20 mouse cellular contexts compared by ENCODE assay signal in genomic region chr11:21166495-21167096, GRCm38 (mm10).
DNase-seq lines count a peak whose midpoint lies in the region; ATAC-seq and TF ChIP-seq lines count a peak whose summit lies in the region.
"Had no signal": no experiment of that assay in that cellular context is flagged by ENCODE, and none has a peak within 500 bp of the region (broad histone marks: within the 10 kb centered on the region; RNA-seq: fewer than 3 reads in every experiment).

No protein-coding gene starts in this region.

- H3K27me3 ChIP-seq in G1E (ENCODE audit: insufficient read depth, low read length): 0 out of 2 replicates have a peak, but pooled peaks cover 2% of the 10 kb centered on the region
- no peaks in the 10 kb centered on the region for H3K27me3 ChIP-seq in liver, embryonic 12.5 days (replicated peaks)
- H3K27me3 ChIP-seq: forebrain, embryonic 15.5 days; heart, embryonic 12.5 days; hindbrain, embryonic 15.5 days; limb, embryonic 12.5 days; neural tube, embryonic 15.5 days; Patski; stomach, embryonic 15.5 days had no signal

- DNase-seq in G1E (ENCODE audit: low spot score): peak; percentile 5
- DNase-seq in c-Kit-positive CD71-positive TER-119-negative erythroid progenitor cells, embryonic 14.5 days (ENCODE audit: low read depth): peak; percentile 53
- DNase-seq in left cerebral cortex, adult 11 months (ENCODE audit: low spot score): no peak
- no peak for DNase-seq in urinary bladder, postnatal 14 days (ENCODE audit: low spot score)
- no peak for DNase-seq in layer of hippocampus, postnatal 14 days (ENCODE audit: low spot score in 2 of 2)
- DNase-seq: cerebellum, postnatal 14 days; gastrocnemius, postnatal 36 days; kidney, adult 8-10 months; kidney, postnatal 25 days; spleen, adult 18-20 months had no signal

- H3K9me3 ChIP-seq in G1E (replicated peaks): peaks cover 14% of the 10 kb centered on the region
- H3K9me3 ChIP-seq in liver, embryonic 12.5 days (replicated peaks): no peaks in the 10 kb centered on the region; the same call in 1 of the 2 replicates
- H3K9me3 ChIP-seq: forebrain, embryonic 15.5 days; hindbrain, embryonic 15.5 days; neural tube, embryonic 15.5 days; stomach, embryonic 15.5 days had no signal

- WGBS in liver, embryonic 12.5 days (ENCODE audit: insufficient replicate concordance): 22% methylated on average over 2 of the region's 2 CpGs

- no peak overlapping the region for H3K27ac ChIP-seq in liver, embryonic 12.5 days
- H3K27ac ChIP-seq: forebrain, embryonic 15.5 days; hindbrain, embryonic 15.5 days; limb, embryonic 12.5 days; neural tube, embryonic 15.5 days; stomach, embryonic 15.5 days had no signal

- no peak overlapping the region for H3K9ac ChIP-seq in liver, embryonic 12.5 days
- H3K9ac ChIP-seq: forebrain, embryonic 15.5 days; heart, embryonic 12.5 days; hindbrain, embryonic 15.5 days; limb, embryonic 12.5 days; neural tube, embryonic 15.5 days; stomach, embryonic 15.5 days had no signal

- ATAC-seq in G1E (ENCODE audit: extremely low read depth, insufficient number of reproducible peaks, low FRiP score, poor library complexity, severe bottlenecking): peak; percentile 83
- ATAC-seq in liver, embryonic 12.5 days: peak; percentile 83
- peak; percentile 73 for ATAC-seq in megakaryocyte-erythroid progenitor cell, adult 5-6 weeks (replicated peaks; ENCODE audit: low FRiP score, low TSS enrichment, poor library complexity, severe bottlenecking)
- ATAC-seq: forebrain, embryonic 15.5 days; Patski had no signal

- TF ChIP-seq CTCF in G1E (IDR thresholded peaks at IDR 0.05; ENCODE audit: low read depth, low read length): no peak

- H3K4me1 ChIP-seq in G1E (ENCODE audit: insufficient read depth, low read depth, low read length): peaks cover 53% of the 10 kb centered on the region
- peaks cover 22% of the 10 kb centered on the region for H3K4me1 ChIP-seq in liver, embryonic 12.5 days
- H3K4me1 ChIP-seq: stomach, embryonic 15.5 days had no signal

- H3K4me3 ChIP-seq in G1E (ENCODE audit: low read depth, low read length): no peak overlapping the region; the same call in 1 of the 2 replicates
- no peak overlapping the region for H3K4me3 ChIP-seq in liver, embryonic 12.5 days
- H3K4me3 ChIP-seq: forebrain, embryonic 15.5 days; heart, embryonic 12.5 days; hindbrain, embryonic 15.5 days; limb, embryonic 12.5 days; neural tube, embryonic 15.5 days; stomach, embryonic 15.5 days had no signal

- peak overlapping the region; percentile 5; the same call in 1 of the 2 replicates for H3K4me2 ChIP-seq in liver, embryonic 12.5 days
- H3K4me2 ChIP-seq: forebrain, embryonic 15.5 days; heart, embryonic 12.5 days; hindbrain, embryonic 15.5 days; limb, embryonic 12.5 days; midbrain, embryonic 11.5 days; neural tube, embryonic 15.5 days; stomach, embryonic 15.5 days had no signal

- H3K36me3 ChIP-seq in G1E (replicated peaks): no peaks in the 10 kb centered on the region
- H3K36me3 ChIP-seq in liver, embryonic 12.5 days: no peaks in the 10 kb centered on the region
- H3K36me3 ChIP-seq: forebrain, embryonic 15.5 days; heart, embryonic 12.5 days; hindbrain, embryonic 15.5 days; limb, embryonic 12.5 days; neural tube, embryonic 15.5 days; stomach, embryonic 15.5 days had no signal

Comparison
In these comparisons a context has a peak if more than half of its experiments do, and no peak if none do; other contexts are left out.
1. DNase-seq: peak in G1E (single experiment) and c-Kit-positive CD71-positive TER-119-negative erythroid progenitor cells, embryonic 14.5 days (single experiment); none in left cerebral cortex, adult 11 months (single experiment), urinary bladder, postnatal 14 days (single experiment) and layer of hippocampus, postnatal 14 days (0 of 2).
2. Peak in every context shown above with its lines, with median percentiles within 50 percentile points of each other: ATAC-seq.